Mouse (Mus musculus) midbrain, embryonic 11.5 days (tissue): ENCODE results near the gene Prkaa2. TPM values are rescaled to one million over a fixed set of nuclear protein-coding genes. Genes with fewer than 3 reads are reported as not detected.

Source experiments
- ATAC-seq: fragments of 200-750 bp; cut with Nextera tagmentation; 2 replicates; pipeline ENCODE4 v1.8.0; 2017; ENCODE audit warnings: moderate TSS enrichment, moderate library complexity; ENCODE audit not compliant: low FRiP score
- DNase-seq: peaks from one replicate; pipeline ENCODE4 v3.0.0; 2015; ENCODE audit warnings: low spot score; ENCODE audit errors: missing footprints
- H3K27ac ChIP-seq: fragments of 300-500 bp; sonication (generic); 2 replicates; pipeline ENCODE4 v1.5.1; 2014; ENCODE audit warnings: low read depth, low read length
- H3K27me3 ChIP-seq: fragments of 300-500 bp; sonication (generic); 2 replicates; pipeline ENCODE4 v1.6.1; 2014; ENCODE audit warnings: mild to moderate bottlenecking, low read length, moderate library complexity, mixed read lengths; ENCODE audit not compliant: control insufficient read depth, insufficient read depth
- H3K36me3 ChIP-seq: fragments of 300-500 bp; sonication (generic); 2 replicates; pipeline ENCODE4 v1.6.1; 2014; ENCODE audit warnings: mild to moderate bottlenecking, low read length, moderate library complexity, mixed read lengths; ENCODE audit not compliant: control insufficient read depth, insufficient read depth
- H3K4me1 ChIP-seq: fragments of 300-500 bp; sonication (generic); 2 replicates; pipeline ENCODE4 v1.6.1; 2014; ENCODE audit warnings: low read length; ENCODE audit not compliant: control insufficient read depth, insufficient read depth
- H3K4me2 ChIP-seq: fragments of 300-500 bp; sonication (generic); 2 replicates; pipeline ENCODE4 v1.6.1; 2014; ENCODE audit warnings: mild to moderate bottlenecking, moderate library complexity
- H3K4me3 ChIP-seq: fragments of 300-500 bp; sonication (generic); 2 replicates; pipeline ENCODE4 v1.5.1; 2014; ENCODE audit warnings: low read depth, low read length
- H3K9ac ChIP-seq: fragments of 300-500 bp; sonication (generic); 2 replicates; pipeline ENCODE4 v1.6.1; 2014; ENCODE audit warnings: low read length
- H3K9me3 ChIP-seq: fragments of 300-500 bp; sonication (generic); 2 replicates; pipeline ENCODE4 v1.6.1; 2016; ENCODE audit warnings: low read length; ENCODE audit not compliant: control insufficient read depth
- WGBS: fragments of 180-500 bp; shearing (Covaris S2); extraction: QIAGEN DNeasy Blood & Tissue Kit; methylation state at CpG from one replicate; pipeline ENCODE4 v1.1.7; 2014; 5-methylcytosine and 5-hydroxymethylcytosine counted together
- polyA plus RNA-seq: library from polyadenylated mRNA; unstranded; fragments of >200 nt; fragmentation: Nextera tagmentation; extraction: Ambion mirVana; gene quantifications from 2 replicates; pipeline ENCODE4 v1.2.1, GENCODE M21; 2014

Prkaa2 gene
- polyA plus RNA-seq, 1 experiment from 2014 or later, result 3.7 TPM

DNA sequence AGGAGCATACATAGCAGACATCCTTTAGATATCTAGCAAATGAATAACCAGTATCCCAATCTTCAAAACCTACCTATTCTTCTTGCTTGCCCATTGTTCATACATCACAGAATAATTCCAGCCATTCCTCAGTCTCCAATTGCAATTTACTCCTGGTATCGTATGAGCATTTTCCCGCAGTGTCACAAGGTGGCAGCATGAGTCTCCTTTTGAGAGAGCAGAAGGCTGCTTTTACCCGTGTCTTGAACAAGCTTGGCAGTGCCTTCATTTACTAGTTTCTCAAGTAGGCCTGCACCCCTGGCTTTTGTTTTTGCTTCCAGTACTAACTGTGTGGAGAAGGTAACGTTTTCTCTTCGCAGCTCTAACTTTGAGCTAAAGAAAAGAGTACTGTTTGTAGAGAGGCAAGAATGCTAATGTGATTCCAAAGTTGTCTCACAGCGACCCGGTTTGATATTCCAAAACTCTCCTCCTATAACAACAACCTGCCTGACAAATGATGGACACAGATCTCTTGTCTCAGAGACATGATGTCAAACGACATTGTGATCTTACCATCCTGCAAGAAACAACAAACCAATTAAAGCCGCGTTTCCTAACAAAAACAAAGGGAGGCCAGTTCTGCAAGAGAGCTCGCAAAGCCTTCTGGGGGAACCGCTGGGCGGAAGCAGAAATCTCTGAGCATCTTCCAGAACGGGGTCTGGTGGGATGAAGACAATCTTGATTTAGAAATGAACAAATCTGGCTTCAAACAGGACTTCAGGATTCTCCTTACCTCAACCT lies 42.4 kb upstream of the Prkaa2 start:
- no peak; the same call in 1 of the 2 replicates for ATAC-seq
- peak; percentile 92 for DNase-seq
- no peak overlapping the region for H3K4me3 ChIP-seq
- H3K4me1 ChIP-seq, result no peaks in the 10 kb centered on the region
- 46% methylated on average over 14 of the region's 14 CpGs for WGBS
- H3K9me3 ChIP-seq, result no peaks in the 10 kb centered on the region
- H3K4me2 ChIP-seq, result no peak overlapping the region
- no peak overlapping the region for H3K9ac ChIP-seq
- H3K27me3 ChIP-seq, result no peaks in the 10 kb centered on the region
- H3K36me3 ChIP-seq, result no peaks in the 10 kb centered on the region
- H3K27ac ChIP-seq, result no peak overlapping the region

DNA sequence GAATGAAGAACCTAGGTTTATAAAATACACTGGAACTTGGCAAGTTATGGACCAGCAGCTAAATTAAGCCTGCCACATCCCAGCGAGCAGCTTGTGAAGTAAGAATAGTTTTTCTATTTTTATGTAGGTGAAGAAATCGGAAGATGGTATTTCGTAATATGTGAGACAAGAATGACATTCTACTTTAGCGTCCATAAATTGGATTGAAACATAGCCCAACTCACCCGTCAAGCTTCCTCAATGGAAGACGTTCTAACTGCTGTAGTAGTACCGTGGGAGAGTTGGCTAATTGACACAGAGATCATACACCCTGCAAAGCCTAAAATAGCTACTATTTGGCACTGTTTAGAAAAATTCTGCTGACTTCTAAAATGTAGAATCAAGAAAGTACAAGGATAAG lies 39.8 kb upstream of the Prkaa2 start:
- Histone ChIP-seq H3K27me3 (no peaks in the 10 kb centered on the region), H3K4me1 (no peaks in the 10 kb centered on the region), H3K9me3 (no peaks in the 10 kb centered on the region), H3K4me3 (no peak overlapping the region), H3K27ac (no peak overlapping the region), H3K4me2 (no peak overlapping the region), H3K9ac (no peak overlapping the region), H3K36me3 (no peaks in the 10 kb centered on the region)
- ATAC-seq (no peak), DNase-seq (no peak)
- WGBS, result 92% methylated on average over 7 of the region's 7 CpGs

DNA sequence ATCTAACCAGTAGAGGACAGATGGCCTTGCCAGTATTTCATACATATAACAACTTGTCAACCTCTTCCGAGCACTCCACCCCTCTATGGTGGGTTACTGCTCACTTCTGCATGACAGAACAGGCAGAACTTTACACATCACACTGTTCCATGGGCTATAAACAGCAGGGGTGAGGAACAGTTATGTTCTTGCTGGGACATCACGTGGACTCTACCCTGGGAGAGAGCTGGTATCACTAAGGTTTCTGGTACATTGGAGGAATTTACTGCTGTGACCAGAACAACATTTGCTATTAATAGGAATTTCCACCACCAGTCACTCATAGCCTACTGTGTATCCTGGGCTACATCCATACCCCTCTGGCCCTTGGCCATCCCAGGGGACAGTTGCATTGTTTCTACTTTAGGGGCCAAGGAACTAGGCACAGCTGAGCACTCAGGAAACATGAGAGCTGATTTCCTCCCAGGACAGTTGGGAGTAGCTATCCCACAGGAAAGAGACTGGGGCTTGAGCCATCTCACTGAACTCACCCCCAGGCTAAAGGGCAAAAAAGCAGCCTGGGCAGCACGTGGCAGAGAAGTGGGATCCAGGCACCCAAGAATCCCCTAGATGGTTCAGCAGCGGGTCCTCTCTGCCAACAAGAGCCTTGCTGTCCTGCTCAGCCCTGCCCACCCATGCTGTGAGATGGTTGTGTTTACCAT lies 23.8 kb upstream of the Prkaa2 start:
- no peaks in the 10 kb centered on the region for H3K27me3 ChIP-seq
- no peak overlapping the region for H3K4me2 ChIP-seq
- H3K4me3 ChIP-seq, result no peak overlapping the region
- no peak overlapping the region for H3K27ac ChIP-seq
- H3K4me1 ChIP-seq, result no peaks in the 10 kb centered on the region
- 84% methylated on average over 4 of the region's 4 CpGs for WGBS
- H3K9me3 ChIP-seq, result no peaks in the 10 kb centered on the region
- ATAC-seq (no peak), DNase-seq (no peak)
- no peak overlapping the region for H3K9ac ChIP-seq
- H3K36me3 ChIP-seq, result no peaks in the 10 kb centered on the region

DNA sequence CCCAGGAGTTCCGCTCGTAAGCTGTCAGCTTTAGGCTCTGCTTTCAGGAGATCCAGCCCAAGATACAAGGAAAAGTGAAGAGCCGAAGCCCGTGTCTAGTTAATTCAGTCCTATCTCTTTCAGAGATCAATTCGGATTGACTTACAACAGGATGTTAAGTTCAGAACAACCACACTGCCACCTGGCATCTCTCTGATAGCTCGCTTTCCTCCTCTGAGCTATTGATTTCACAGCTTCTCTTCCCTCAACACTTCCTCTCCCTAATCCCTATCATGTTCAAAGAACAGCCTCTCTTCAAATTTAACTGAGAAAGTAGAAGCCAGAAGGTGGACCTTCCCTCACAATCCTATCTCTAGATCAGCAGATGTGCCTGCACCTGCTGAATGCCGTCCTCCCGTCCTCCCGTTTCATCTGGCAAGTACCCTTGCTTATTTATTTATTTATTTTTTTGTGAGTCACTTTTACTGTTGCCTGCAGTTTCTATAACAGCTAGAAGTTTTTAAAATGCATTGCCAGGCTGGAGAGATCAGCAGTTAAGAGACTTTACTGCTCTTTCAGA lies 22.1 kb upstream of the Prkaa2 start:
- Histone ChIP-seq H3K36me3 (no peaks in the 10 kb centered on the region), H3K4me2 (no peak overlapping the region), H3K4me3 (no peak overlapping the region), H3K27ac (no peak overlapping the region), H3K4me1 (no peaks in the 10 kb centered on the region), H3K27me3 (no peaks in the 10 kb centered on the region), H3K9me3 (no peaks in the 10 kb centered on the region), H3K9ac (no peak overlapping the region)
- 72% methylated on average over 9 of the region's 9 CpGs for WGBS
- no peak for DNase-seq
- no peak for ATAC-seq

DNA sequence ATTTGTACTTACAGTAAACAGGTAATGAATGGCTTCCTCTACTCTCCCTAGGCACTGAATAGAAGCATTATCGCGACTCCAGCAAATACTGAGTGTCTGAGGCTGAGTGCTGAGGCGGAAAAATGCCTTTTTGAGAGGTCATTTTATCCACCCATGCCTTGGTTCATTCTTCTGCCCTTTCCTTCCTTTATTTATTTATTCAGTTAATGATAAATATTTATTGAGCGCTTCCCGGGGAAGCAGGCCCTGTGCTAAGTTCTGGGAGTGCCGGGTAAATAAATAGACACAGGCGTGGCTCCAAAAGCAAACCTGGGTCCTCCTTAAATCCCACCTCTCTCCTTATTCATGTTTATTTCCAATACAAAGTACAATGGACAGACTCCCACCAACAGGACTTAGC lies 19.5 kb upstream of the Prkaa2 start:
- Histone ChIP-seq H3K4me1 (no peaks in the 10 kb centered on the region), H3K4me3 (no peak overlapping the region), H3K9me3 (no peaks in the 10 kb centered on the region), H3K36me3 (no peaks in the 10 kb centered on the region), H3K4me2 (no peak overlapping the region), H3K27ac (no peak overlapping the region), H3K27me3 (no peaks in the 10 kb centered on the region), H3K9ac (no peak overlapping the region)
- DNase-seq (no peak), ATAC-seq (no peak)
- 74% methylated on average over 7 of the region's 7 CpGs for WGBS

DNA sequence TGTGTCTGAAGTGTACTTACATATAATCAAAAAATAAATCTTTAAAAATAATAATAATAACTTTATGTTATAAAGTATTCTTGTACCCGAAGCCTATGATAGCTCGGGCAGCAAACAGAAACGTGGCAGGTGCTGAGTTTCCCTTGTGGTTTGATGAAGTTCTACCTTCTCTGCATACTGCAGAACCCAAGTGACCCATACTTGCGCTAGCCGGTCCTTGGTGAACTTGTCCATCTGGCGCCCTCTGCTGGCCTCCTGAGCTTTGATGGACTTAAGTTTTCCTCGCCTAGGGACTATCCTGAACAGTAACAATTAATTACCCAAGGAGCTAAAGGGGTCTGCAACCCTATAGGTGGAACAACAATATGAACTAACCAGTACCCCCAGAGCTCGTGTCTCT lies 12.7 kb upstream of the Prkaa2 start:
- H3K4me1 ChIP-seq, result no peaks in the 10 kb centered on the region
- H3K4me2 ChIP-seq, result no peak overlapping the region
- H3K27ac ChIP-seq, result no peak overlapping the region
- no peaks in the 10 kb centered on the region for H3K9me3 ChIP-seq
- 0 out of 2 replicates have a peak, but pooled peaks have one; percentile 54 for ATAC-seq
- H3K27me3 ChIP-seq, result no peaks in the 10 kb centered on the region
- H3K36me3 ChIP-seq, result no peaks in the 10 kb centered on the region
- no peak overlapping the region for H3K4me3 ChIP-seq
- no peak overlapping the region for H3K9ac ChIP-seq
- 54% methylated on average over 8 of the region's 8 CpGs for WGBS
- peak; percentile 93 for DNase-seq

DNA sequence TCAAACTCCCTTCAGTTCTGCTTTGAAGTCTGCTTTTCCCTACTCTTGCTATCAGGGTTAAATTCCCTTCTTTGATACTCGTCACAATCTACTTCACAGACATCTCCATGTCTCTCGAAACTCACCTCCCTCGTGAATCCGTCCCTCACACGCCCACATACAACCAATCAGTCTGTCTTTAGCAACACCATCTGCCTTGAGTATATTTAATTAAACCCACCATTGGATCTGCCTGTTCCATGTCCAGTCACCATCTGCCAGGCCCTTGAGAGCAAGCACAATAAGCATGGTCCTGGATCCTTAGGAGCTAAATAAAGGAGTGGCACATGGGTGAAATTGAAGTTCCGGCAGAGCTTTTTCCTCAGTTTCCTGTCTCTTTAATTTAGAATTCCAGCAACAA lies 11.4 kb upstream of the Prkaa2 start:
- DNase-seq, result no peak
- no peak overlapping the region for H3K27ac ChIP-seq
- H3K27me3 ChIP-seq, result no peaks in the 10 kb centered on the region
- H3K9ac ChIP-seq, result no peak overlapping the region
- H3K9me3 ChIP-seq, result no peaks in the 10 kb centered on the region
- no peaks in the 10 kb centered on the region for H3K36me3 ChIP-seq
- 72% methylated on average over 6 of the region's 6 CpGs for WGBS
- H3K4me1 ChIP-seq, result no peaks in the 10 kb centered on the region
- no peak overlapping the region for H3K4me3 ChIP-seq
- no peak for ATAC-seq
- no peak overlapping the region for H3K4me2 ChIP-seq

DNA sequence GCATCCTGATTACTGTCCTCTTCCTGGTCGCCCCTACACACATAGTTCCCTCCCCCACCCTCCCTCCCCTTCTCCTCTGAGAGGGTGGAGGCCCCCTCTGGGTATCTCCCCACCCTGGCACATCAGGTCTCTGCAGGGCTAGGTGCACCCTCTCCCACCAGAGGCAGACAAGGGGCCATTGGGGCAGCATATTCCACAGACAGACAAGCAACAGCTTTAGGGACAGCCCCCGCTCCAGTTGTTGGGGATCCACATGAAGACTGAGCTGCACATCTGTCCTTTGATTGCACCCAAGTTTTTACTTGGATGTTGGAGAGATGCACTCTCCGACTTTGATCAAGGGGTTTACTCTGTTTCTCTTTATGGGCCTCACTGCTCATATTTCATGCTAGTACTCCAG lies 3.8 kb upstream of the Prkaa2 start:
- H3K9me3 ChIP-seq, result no peaks in the 10 kb centered on the region
- peak; percentile 57 for DNase-seq
- no peak overlapping the region for H3K4me3 ChIP-seq
- H3K27me3 ChIP-seq, result peaks cover 5% of the 10 kb centered on the region
- 80% methylated on average over 3 of the region's 3 CpGs for WGBS
- H3K9ac ChIP-seq, result no peak overlapping the region
- H3K4me1 ChIP-seq, result peaks cover 9% of the 10 kb centered on the region
- H3K27ac ChIP-seq, result no peak overlapping the region
- no peaks in the 10 kb centered on the region for H3K36me3 ChIP-seq
- ATAC-seq, result no peak
- no peak overlapping the region for H3K4me2 ChIP-seq

DNA sequence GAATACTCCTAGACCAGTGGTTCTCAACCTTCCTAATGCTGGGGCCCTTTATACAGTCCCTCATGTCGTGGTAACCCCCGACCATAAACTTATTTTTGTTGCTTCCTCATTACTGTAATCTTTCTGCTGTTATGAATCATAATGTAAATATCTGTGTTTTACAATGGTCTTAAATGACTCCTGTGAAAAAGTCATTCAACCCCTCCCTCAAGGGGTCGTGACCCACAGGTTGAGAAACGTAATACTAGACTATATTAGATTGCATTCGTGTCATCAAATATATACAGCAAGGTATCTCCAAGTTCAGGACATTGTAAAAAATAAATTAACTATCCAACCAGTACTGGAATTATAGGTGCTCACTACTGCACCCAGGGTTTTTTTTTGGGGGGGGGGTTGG lies 3.4 kb upstream of the Prkaa2 start:
- Histone ChIP-seq H3K9ac (no peak overlapping the region), H3K27ac (no peak overlapping the region), H3K4me3 (no peak overlapping the region), H3K9me3 (no peaks in the 10 kb centered on the region), H3K36me3 (no peaks in the 10 kb centered on the region), H3K4me2 (no peak overlapping the region), H3K4me1 (peaks cover 9% of the 10 kb centered on the region), H3K27me3 (peaks cover 5% of the 10 kb centered on the region)
- DNase-seq, result peak; percentile 66
- 88% methylated on average over 5 of the region's 5 CpGs for WGBS
- no peak for ATAC-seq
